Mouse (Mus musculus) ES-E14 (cell line): ENCODE results near the gene Spns2. TPM values are rescaled to one million over a fixed set of nuclear protein-coding genes. Genes with fewer than 3 reads are reported as not detected.

ENCODE experiments used
- DNase-seq: peaks from one replicate; pipeline ENCODE4 v3.0.0-alpha.2; 2013; ENCODE audit warnings: low read depth, low spot score
- H3K27ac ChIP-seq: 2 replicates; pipeline ENCODE4 v1.5.1; 2012; ENCODE audit warnings: low read depth, mild to moderate bottlenecking, low read length, moderate library complexity, mixed read lengths; ENCODE audit not compliant: poor library complexity, insufficient read depth, severe bottlenecking
- H3K36me3 ChIP-seq: 2 replicates; pipeline ENCODE4 v1.6.1; 2012; ENCODE audit warnings: mild to moderate bottlenecking, low read length, moderate library complexity, mixed read lengths; ENCODE audit not compliant: control insufficient read depth, poor library complexity, insufficient read depth, severe bottlenecking
- H3K4me1 ChIP-seq, 2 experiments: fragments of 150-350 bp in 1 of 2; sonication (generic) in 1 of 2; 2 replicates each; pipeline ENCODE4 v1.6.1; 2012; ENCODE audit warnings: low read length in 2 of 2, mild to moderate bottlenecking in 1 of 2, mixed read lengths in 1 of 2; ENCODE audit not compliant: control insufficient read depth in 2 of 2, insufficient read depth in 2 of 2, poor library complexity in 1 of 2
- H3K4me3 ChIP-seq, 2 experiments: fragments of 150-350 bp in 1 of 2; sonication (generic) in 1 of 2; 2 replicates each; pipeline ENCODE4 v1.5.1; 2012; ENCODE audit warnings: low read length in 2 of 2, low read depth in 1 of 2, mild to moderate bottlenecking in 1 of 2, mixed read lengths in 1 of 2; ENCODE audit not compliant: insufficient read depth in 1 of 2, poor library complexity in 1 of 2, severe bottlenecking in 1 of 2
- H3K9ac ChIP-seq: 2 replicates; pipeline ENCODE4 v1.6.1; 2012; ENCODE audit warnings: low read depth, mild to moderate bottlenecking, low read length, mixed read lengths; ENCODE audit not compliant: poor library complexity, insufficient read depth, severe bottlenecking
- H3K9me3 ChIP-seq: fragments of 150-350 bp; sonication (generic); 2 replicates; pipeline ENCODE4 v1.6.1; 2012; ENCODE audit warnings: low read depth, mild to moderate bottlenecking, low read length; ENCODE audit not compliant: control insufficient read depth, insufficient read depth
- CHD2 ChIP-seq: IDR thresholded peaks from 2 replicates; pipeline ENCODE4 v1.6.1; 2014; ENCODE audit warnings: mild to moderate bottlenecking, low read depth, low read length, inconsistent platforms
- HCFC1 ChIP-seq: IDR thresholded peaks from 2 replicates; pipeline ENCODE4 v1.6.1; 2012; ENCODE audit warnings: low read length, inconsistent platforms, borderline replicate concordance; ENCODE audit not compliant: insufficient read depth
- MAFK ChIP-seq: IDR thresholded peaks from 2 replicates; pipeline ENCODE4 v1.6.1; 2014; ENCODE audit warnings: mild to moderate bottlenecking, low read depth, low read length, inconsistent platforms; ENCODE audit not compliant: insufficient read depth
- ZC3H11A ChIP-seq: IDR thresholded peaks from 2 replicates; pipeline ENCODE4 v1.6.1; 2012; ENCODE audit warnings: low read depth, mild to moderate bottlenecking, inconsistent platforms, low read length, borderline replicate concordance
- ZNF384 ChIP-seq: IDR thresholded peaks from 2 replicates; pipeline ENCODE4 v1.6.1; 2012; ENCODE audit warnings: low read depth, low read length, inconsistent platforms
- in situ Hi-C, 2 experiments: fragments of 600-800 bp; cut with MboI; formaldehyde crosslinking; loops; one replicate each; pipeline ENCODE4 v1.15.1; 2025; ENCODE audit warnings: low sequenced_read_pairs in 2 of 2, inconsistent platforms in 1 of 2; ENCODE audit not compliant: unreplicated experiment in 2 of 2
- total RNA-seq: library from RNA; depleted of rRNA; stranded (reverse); fragments of 300-350 nt; gene quantifications from 2 replicates; pipeline ENCODE4 v1.2.3, GENCODE M21; 2012

The Spns2 gene
- total RNA-seq, 1 experiment = 2.4 TPM

- TF ChIP-seq CHD2 = no peak
- no peak for TF ChIP-seq HCFC1
- no peak for TF ChIP-seq MAFK
- TF ChIP-seq ZNF384 = no peak
- TF ChIP-seq ZC3H11A = no peak
- Histone ChIP-seq H3K4me3 (no peak overlapping the region), H3K4me1 (peaks cover 0 to 3% of the 10 kb centered on the region in 2 experiments; a peak in 1 of 4 replicates), H3K27ac (no peak overlapping the region), H3K9me3 (no peaks in the 10 kb centered on the region), H3K36me3 (no peaks in the 10 kb centered on the region), H3K9ac (no peak overlapping the region)
- in situ Hi-C loops = no loop called here
- DNase-seq = no peak
Observed at GRCm38 (mm10) chr11:72503501-72503921, 13.8 kb upstream of the Spns2 start.

DNA sequence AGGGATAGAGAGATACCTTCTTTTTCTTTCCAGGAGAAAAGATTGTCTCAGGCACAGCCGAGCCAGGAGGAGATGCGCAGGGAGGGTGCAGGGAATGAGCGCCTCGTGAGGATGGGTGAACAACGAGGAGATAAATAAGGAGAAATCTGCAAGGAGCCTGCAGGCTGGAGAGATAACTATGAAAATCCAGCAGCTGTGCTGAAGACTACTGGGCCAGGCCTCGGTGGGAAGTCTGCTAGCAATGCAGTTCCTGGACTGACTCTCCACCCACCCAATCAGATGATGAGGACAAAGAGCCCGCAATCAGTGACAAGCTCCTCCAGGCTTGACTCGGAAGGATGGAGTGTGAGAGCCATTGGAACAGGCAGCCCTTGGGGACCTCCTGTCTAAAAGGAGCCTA is 12.5 kb upstream of the Spns2 start:
- H3K27ac ChIP-seq = no peak overlapping the region
- H3K9ac ChIP-seq = no peak overlapping the region
- no peaks in the 10 kb centered on the region for H3K36me3 ChIP-seq
- no peak for DNase-seq
- no peak overlapping the region for H3K4me3 ChIP-seq
- peaks cover 0 to 6% of the 10 kb centered on the region in 2 experiments; a peak in 1 of 4 replicates for H3K4me1 ChIP-seq
- TF ChIP-seq ZC3H11A = no peak
- no peak for TF ChIP-seq ZNF384
- TF ChIP-seq CHD2 = no peak
- no peak for TF ChIP-seq MAFK
- no peak for TF ChIP-seq HCFC1
- in situ Hi-C loops = no loop called here
- no peaks in the 10 kb centered on the region for H3K9me3 ChIP-seq

GRCm38 (mm10) chr11:72501426-72502002 is 11.8 kb upstream of the Spns2 start:
- in situ Hi-C loops = no loop called here
- H3K4me3 ChIP-seq = no peak overlapping the region
- H3K9ac ChIP-seq = no peak overlapping the region
- no peaks in the 10 kb centered on the region for H3K36me3 ChIP-seq
- H3K9me3 ChIP-seq = no peaks in the 10 kb centered on the region
- no peak for DNase-seq
- no peak overlapping the region for H3K27ac ChIP-seq
- TF ChIP-seq ZC3H11A (no peak), HCFC1 (no peak), CHD2 (no peak), ZNF384 (no peak), MAFK (no peak)
- H3K4me1 ChIP-seq = peaks cover 0 to 6% of the 10 kb centered on the region in 2 experiments; a peak in 1 of 4 replicates

- Histone ChIP-seq H3K9me3 (no peaks in the 10 kb centered on the region), H3K27ac (no peak overlapping the region), H3K36me3 (no peaks in the 10 kb centered on the region), H3K9ac (no peak overlapping the region), H3K4me3 (no peak overlapping the region), H3K4me1 (peaks cover 0 to 6% of the 10 kb centered on the region in 2 experiments; a peak in 1 of 4 replicates)
- no peak for DNase-seq
- TF ChIP-seq ZNF384 (no peak), MAFK (no peak), HCFC1 (no peak), CHD2 (no peak), ZC3H11A (no peak)
- in situ Hi-C loops = no loop called here
Observed at GRCm38 (mm10) chr11:72500139-72500538, 10.4 kb upstream of the Spns2 start.

DNA sequence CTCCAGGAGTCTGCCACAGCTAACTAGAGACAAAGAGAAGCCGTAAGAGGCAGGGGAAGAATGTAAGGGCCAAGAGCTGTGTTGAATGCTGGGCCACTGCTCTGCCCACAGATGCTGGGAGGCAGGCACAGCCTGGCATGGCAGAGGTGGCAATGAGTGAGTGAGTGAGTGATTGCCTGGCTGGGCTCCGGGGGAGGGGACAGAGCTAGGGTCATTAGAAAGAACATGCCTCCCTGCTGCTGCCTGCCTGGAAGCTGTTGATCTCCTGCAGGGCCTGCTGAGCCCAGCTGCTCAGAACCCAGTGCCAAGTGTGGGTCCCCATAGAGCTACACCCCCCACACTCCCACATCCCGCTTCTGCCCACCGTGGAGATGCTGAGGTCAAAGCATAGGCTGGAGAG is 7.7 kb upstream of the Spns2 start:
- Histone ChIP-seq H3K4me3 (no peak overlapping the region), H3K4me1 (peaks cover 0 to 3% of the 10 kb centered on the region in 2 experiments; a peak in 1 of 4 replicates), H3K27ac (no peak overlapping the region), H3K36me3 (no peaks in the 10 kb centered on the region), H3K9ac (no peak overlapping the region), H3K9me3 (no peaks in the 10 kb centered on the region)
- TF ChIP-seq HCFC1 (no peak), ZC3H11A (no peak), CHD2 (no peak), MAFK (no peak), ZNF384 (no peak)
- in situ Hi-C loops = no loop called here
- DNase-seq = no peak
